Mouse (Mus musculus): ENCODE results near the gene Pla2g7. TPM values are rescaled to one million over a fixed set of nuclear protein-coding genes. Genes with fewer than 3 reads are reported as not detected.

The Pla2g7 gene
- total RNA-seq, 2 experiments from 2014 or later: 5.1 to 7.2 TPM

GRCm38 (mm10) chr17:43640825-43641224 is 72.9 kb downstream of the Pla2g7 start:
- intact Hi-C loops (cut with DNase I): no loop called here

GRCm38 (mm10) chr17:43643191-43643590 is 75.3 kb downstream of the Pla2g7 start:
- intact Hi-C loops (cut with DNase I): no loop called here

More at GRCm38 (mm10) chr17:43640825-43641224, 72.9 kb downstream of the Pla2g7 start:
- DNase-seq: no peak

GRCm38 (mm10) chr17:43644375-43644774 is 76.5 kb downstream of the Pla2g7 start:
- no peak for DNase-seq
- intact Hi-C loops (cut with DNase I): no loop called here

More at GRCm38 (mm10) chr17:43643191-43643590, 75.3 kb downstream of the Pla2g7 start:
- DNase-seq: no peak

GRCm38 (mm10) chr17:43645136-43645535 is 77.2 kb downstream of the Pla2g7 start:
- DNase-seq: no peak
- intact Hi-C loops (cut with DNase I): no loop called here

- DNase-seq: no peak
- intact Hi-C loops (cut with DNase I): no loop called here
Observed at GRCm38 (mm10) chr17:43646925-43647324, 79.0 kb downstream of the Pla2g7 start.

- intact Hi-C loops (cut with DNase I): no loop called here
- DNase-seq: no peak
Observed at GRCm38 (mm10) chr17:43649641-43650436, 81.9 kb downstream of the Pla2g7 start.

GRCm38 (mm10) chr17:43651314-43652046 is 83.6 kb downstream of the Pla2g7 start:
- intact Hi-C loops (cut with DNase I): no loop called here
- DNase-seq: no peak

Other genes with a start within 250 kb of the Pla2g7 start
- gene Adgrf5, start 207.6 kb upstream of the Pla2g7 start, total RNA-seq (2021): 100 to 1,000 TPM; 256 to 273 TPM
- gene Mep1a, start 65.3 kb upstream of the Pla2g7 start, total RNA-seq (2021): not detected
- not detected for gene Ankrd66, start 24.5 kb upstream of the Pla2g7 start, total RNA-seq (2021)
- under 1 TPM in 1 of 2 experiments, not detected in 1; 0.05 TPM for gene Tdrd6, start 62.2 kb downstream of the Pla2g7 start, total RNA-seq (2021)
- 1 to 10 TPM; 3.6 to 4.8 TPM for gene Slc25a27, start 99.1 kb downstream of the Pla2g7 start, total RNA-seq (2021)
- gene Cyp39a1, start 99.3 kb downstream of the Pla2g7 start, total RNA-seq (2021): 1 to 10 TPM; 6.2 to 6.5 TPM
- gene Rcan2, start 233.3 kb downstream of the Pla2g7 start, total RNA-seq (2021): 100 to 1,000 TPM; 269 TPM

Data from heart, postnatal 14 days (tissue).